Mouse (Mus musculus): ENCODE results near the gene Mms19. TPM values are rescaled to one million over a fixed set of nuclear protein-coding genes. Genes with fewer than 3 reads are reported as not detected.

Gene Mms19
- polyA plus RNA-seq, 1 experiment from 2014 or later: 34.8 TPM

- no peaks in the 10 kb centered on the region for H3K36me3 ChIP-seq
- 94% methylated on average over 2 of the region's 2 CpGs for WGBS
Measured at GRCm38 (mm10) chr19:41992971-41993370, 12.0 kb upstream of the Mms19 start.

GRCm38 (mm10) chr19:41991926-41992477 lies 11.0 kb upstream of the Mms19 start:
- DNase-seq (ENCODE audit: low spot score): no peak
- WGBS: 34% methylated on average over 6 of the region's 6 CpGs
- no peak overlapping the region for H3K4me3 ChIP-seq
- H3K4me1 ChIP-seq: peaks cover 41% of the 10 kb centered on the region
- no peak overlapping the region for H3K27ac ChIP-seq (replicated peaks)
- H3K36me3 ChIP-seq: no peaks in the 10 kb centered on the region
- no peaks in the 10 kb centered on the region for H3K27me3 ChIP-seq (ENCODE audit: low read depth, poor library complexity, severe bottlenecking)
- no peaks in the 10 kb centered on the region for H3K9me3 ChIP-seq (replicated peaks)

More at GRCm38 (mm10) chr19:41992971-41993370, 12.0 kb upstream of the Mms19 start:
- H3K27me3 ChIP-seq (ENCODE audit: low read depth, poor library complexity, severe bottlenecking): no peaks in the 10 kb centered on the region
- H3K27ac ChIP-seq (replicated peaks): no peak overlapping the region
- no peak for DNase-seq (ENCODE audit: low spot score)
- H3K9me3 ChIP-seq (replicated peaks): no peaks in the 10 kb centered on the region
- no peak overlapping the region for H3K4me3 ChIP-seq
- peaks cover 41% of the 10 kb centered on the region for H3K4me1 ChIP-seq

GRCm38 (mm10) chr19:41989810-41990209 lies 8.9 kb upstream of the Mms19 start:
- no peak overlapping the region for H3K27ac ChIP-seq (replicated peaks)
- H3K27me3 ChIP-seq (ENCODE audit: low read depth, poor library complexity, severe bottlenecking): peaks cover 3% of the 10 kb centered on the region; the same call in 1 of the 2 replicates
- no peaks in the 10 kb centered on the region for H3K36me3 ChIP-seq
- no peak for DNase-seq (ENCODE audit: low spot score)
- WGBS: 84% methylated on average over 6 of the region's 6 CpGs
- no peak overlapping the region for H3K4me3 ChIP-seq
- H3K9me3 ChIP-seq (replicated peaks): no peaks in the 10 kb centered on the region
- peaks cover 25% of the 10 kb centered on the region for H3K4me1 ChIP-seq

GRCm38 (mm10) chr19:41987206-41987605 lies 6.2 kb upstream of the Mms19 start:
- H3K4me3 ChIP-seq: no peak overlapping the region
- no peaks in the 10 kb centered on the region for H3K9me3 ChIP-seq (replicated peaks)
- peaks cover 32% of the 10 kb centered on the region for H3K4me1 ChIP-seq
- peaks cover 29% of the 10 kb centered on the region for H3K27me3 ChIP-seq (ENCODE audit: low read depth, poor library complexity, severe bottlenecking)
- no peak overlapping the region for H3K27ac ChIP-seq (replicated peaks)
- DNase-seq (ENCODE audit: low spot score): no peak
- no peaks in the 10 kb centered on the region for H3K36me3 ChIP-seq
- WGBS: 95% methylated on average over 4 of the region's 4 CpGs

- 93% methylated on average over 5 of the region's 5 CpGs for WGBS
- peaks cover 33% of the 10 kb centered on the region for H3K4me1 ChIP-seq
Measured at GRCm38 (mm10) chr19:41985994-41986393, 5.0 kb upstream of the Mms19 start.

GRCm38 (mm10) chr19:41982791-41983150 lies 1.8 kb upstream of the Mms19 start:
- peaks cover 29% of the 10 kb centered on the region for H3K27me3 ChIP-seq (ENCODE audit: low read depth, poor library complexity, severe bottlenecking)
- no peak for DNase-seq (ENCODE audit: low spot score)
- peaks cover 32% of the 10 kb centered on the region for H3K4me1 ChIP-seq
- no peak overlapping the region for H3K27ac ChIP-seq (replicated peaks)
- WGBS: 6% methylated on average over 4 of the region's 4 CpGs
- peak overlapping the region; percentile 71 for H3K4me3 ChIP-seq
- H3K9me3 ChIP-seq (replicated peaks): no peaks in the 10 kb centered on the region
- 0 out of 2 replicates have a peak, but pooled peaks cover 3% of the 10 kb centered on the region for H3K36me3 ChIP-seq

More at GRCm38 (mm10) chr19:41985994-41986393, 5.0 kb upstream of the Mms19 start:
- H3K4me3 ChIP-seq: no peak overlapping the region
- H3K9me3 ChIP-seq (replicated peaks): no peaks in the 10 kb centered on the region
- no peak for DNase-seq (ENCODE audit: low spot score)
- H3K27me3 ChIP-seq (ENCODE audit: low read depth, poor library complexity, severe bottlenecking): peaks cover 29% of the 10 kb centered on the region
- no peaks in the 10 kb centered on the region for H3K36me3 ChIP-seq
- no peak overlapping the region for H3K27ac ChIP-seq (replicated peaks)

- H3K4me3 ChIP-seq: peak overlapping the region; percentile 71
- peak; percentile 63 for DNase-seq (ENCODE audit: low spot score)
- under 1% methylated on average over 74 of the region's 74 CpGs for WGBS
- H3K27ac ChIP-seq (replicated peaks): peak overlapping the region; percentile 88
- 0 out of 2 replicates have a peak, but pooled peaks cover 6% of the 10 kb centered on the region for H3K36me3 ChIP-seq
- H3K9me3 ChIP-seq (replicated peaks): no peaks in the 10 kb centered on the region
- H3K27me3 ChIP-seq (ENCODE audit: low read depth, poor library complexity, severe bottlenecking): peaks cover 29% of the 10 kb centered on the region
- peaks cover 32% of the 10 kb centered on the region for H3K4me1 ChIP-seq
Measured at GRCm38 (mm10) chr19:41981931-41982790, 1.2 kb upstream of the Mms19 start.

GRCm38 (mm10) chr19:41981595-41981927 lies 604 bp upstream of the Mms19 start, which contains the start of gene Ubtd1:
TSS of gene Ubtd1 (plus strand) at chr19:41981763.
- DNase-seq (ENCODE audit: low spot score): no peak
- Histone ChIP-seq H3K36me3 (peaks cover 8% of the 10 kb centered on the region; the same call in 1 of the 2 replicates), H3K4me1 (peaks cover 34% of the 10 kb centered on the region), H3K9me3 (replicated peaks) (no peaks in the 10 kb centered on the region), H3K27me3 (ENCODE audit: low read depth, poor library complexity, severe bottlenecking) (peaks cover 29% of the 10 kb centered on the region), H3K27ac (replicated peaks) (peak within 1 kb of the TSS; percentile 88), H3K4me3 (peak within 1 kb of the TSS; percentile 71)
- 0% methylated on average over 31 of the region's 33 CpGs for WGBS

GRCm38 (mm10) chr19:41980422-41980818 lies 537 bp downstream of the Mms19 start:
- WGBS: under 1% methylated on average over 16 of the region's 16 CpGs

GRCm38 (mm10) chr19:41973891-41974794 lies 6.8 kb downstream of the Mms19 start:
- no peak overlapping the region for H3K27ac ChIP-seq (replicated peaks)
- H3K9me3 ChIP-seq (replicated peaks): no peaks in the 10 kb centered on the region
- DNase-seq (ENCODE audit: low spot score): no peak
- no peak overlapping the region for H3K4me3 ChIP-seq
- 69% methylated on average over 13 of the region's 13 CpGs for WGBS
- H3K27me3 ChIP-seq (ENCODE audit: low read depth, poor library complexity, severe bottlenecking): no peaks in the 10 kb centered on the region
- peaks cover 24% of the 10 kb centered on the region for H3K36me3 ChIP-seq
- H3K4me1 ChIP-seq: peaks cover 11% of the 10 kb centered on the region

More at GRCm38 (mm10) chr19:41980422-41980818, 537 bp downstream of the Mms19 start:
- H3K4me1 ChIP-seq: peaks cover 34% of the 10 kb centered on the region
- H3K36me3 ChIP-seq: peaks cover 12% of the 10 kb centered on the region; the same call in 1 of the 2 replicates
- DNase-seq (ENCODE audit: low spot score): no peak
- H3K9me3 ChIP-seq (replicated peaks): no peaks in the 10 kb centered on the region
- H3K27ac ChIP-seq (replicated peaks): peak overlapping the region; percentile 88
- peaks cover 29% of the 10 kb centered on the region for H3K27me3 ChIP-seq (ENCODE audit: low read depth, poor library complexity, severe bottlenecking)
- peak overlapping the region; percentile 71 for H3K4me3 ChIP-seq

GRCm38 (mm10) chr19:41969618-41970017 lies 11.3 kb downstream of the Mms19 start:
- no peak overlapping the region for H3K4me3 ChIP-seq
- DNase-seq (ENCODE audit: low spot score): no peak
- H3K36me3 ChIP-seq: peaks cover 54% of the 10 kb centered on the region
- H3K9me3 ChIP-seq (replicated peaks): no peaks in the 10 kb centered on the region
- H3K27me3 ChIP-seq (ENCODE audit: low read depth, poor library complexity, severe bottlenecking): no peaks in the 10 kb centered on the region
- no peak overlapping the region for H3K27ac ChIP-seq (replicated peaks)
- peaks cover 3% of the 10 kb centered on the region for H3K4me1 ChIP-seq
- WGBS: 97% methylated on average over 7 of the region's 7 CpGs

GRCm38 (mm10) chr19:41953574-41953973 lies 27.4 kb downstream of the Mms19 start:
- H3K36me3 ChIP-seq: peaks cover 98% of the 10 kb centered on the region
- no peaks in the 10 kb centered on the region for H3K4me1 ChIP-seq
- no peak for DNase-seq (ENCODE audit: low spot score)
- no peaks in the 10 kb centered on the region for H3K9me3 ChIP-seq (replicated peaks)
- 93% methylated on average over 3 of the region's 3 CpGs for WGBS
- H3K27me3 ChIP-seq (ENCODE audit: low read depth, poor library complexity, severe bottlenecking): no peaks in the 10 kb centered on the region
- H3K4me3 ChIP-seq: no peak overlapping the region
- H3K27ac ChIP-seq (replicated peaks): no peak overlapping the region

Measured in midbrain, embryonic 10.5 days (tissue).